Mouse (Mus musculus) embryonic facial prominence, embryonic 11.5 days (tissue): ENCODE measurements at regions not wholly inside any gene's neighbourhood (a gene's known extent, or its start where the extent isn't known, plus 50 kb on each side); places are given as distances from the start of the nearest gene placed in this dataset.

Experiments
- ATAC-seq: fragments of 200-750 bp; cut with Nextera tagmentation; replicated peaks from 2 replicates; pipeline ENCODE4 v1.8.0; 2017; ENCODE audit warnings: low read depth; ENCODE audit not compliant: insufficient number of reproducible peaks, low FRiP score, low TSS enrichment
- DNase-seq: peaks from one replicate; pipeline ENCODE4 v3.0.0-alpha.2; 2015; ENCODE audit warnings: low spot score
- H3K27ac ChIP-seq: fragments of 300-500 bp; sonication (generic); replicated peaks from 2 replicates; pipeline ENCODE4 v1.5.1; 2014; ENCODE audit warnings: mild to moderate bottlenecking, low read depth, low read length, control low read depth
- H3K27me3 ChIP-seq: fragments of 300-500 bp; sonication (generic); 2 replicates; pipeline ENCODE4 v1.6.1; 2014; ENCODE audit warnings: mild to moderate bottlenecking, low read length, moderate library complexity, mixed read lengths; ENCODE audit not compliant: control insufficient read depth, insufficient read depth
- H3K36me3 ChIP-seq: fragments of 300-500 bp; sonication (generic); replicated peaks from 2 replicates; pipeline ENCODE4 v1.6.1; 2014; ENCODE audit warnings: low read depth, mild to moderate bottlenecking, low read length, moderate library complexity, mixed read lengths; ENCODE audit not compliant: control insufficient read depth, insufficient read depth
- H3K4me1 ChIP-seq: fragments of 300-500 bp; sonication (generic); 2 replicates; pipeline ENCODE4 v1.6.1; 2014; ENCODE audit warnings: low read length, mixed read lengths; ENCODE audit not compliant: control insufficient read depth, insufficient read depth
- H3K4me2 ChIP-seq: fragments of 300-500 bp; sonication (generic); 2 replicates; pipeline ENCODE4 v1.6.1; 2014; ENCODE audit warnings: low read depth, mild to moderate bottlenecking, control low read depth, low read length, moderate library complexity
- H3K4me3 ChIP-seq: fragments of 300-500 bp; sonication (generic); 2 replicates; pipeline ENCODE4 v1.5.1; 2014; ENCODE audit warnings: low read depth, low read length, control low read depth
- H3K9ac ChIP-seq: fragments of 300-500 bp; sonication (generic); replicated peaks from 2 replicates; pipeline ENCODE4 v1.6.1; 2014; ENCODE audit warnings: mild to moderate bottlenecking, control low read depth, low read length
- H3K9me3 ChIP-seq: fragments of 300-500 bp; sonication (generic); replicated peaks from 2 replicates; pipeline ENCODE4 v1.6.1; 2016; ENCODE audit warnings: mild to moderate bottlenecking, low read length, inconsistent platforms, mixed read lengths; ENCODE audit not compliant: control insufficient read depth
- WGBS: fragments of 180-500 bp; shearing (Covaris S2); extraction: QIAGEN DNeasy Blood & Tissue Kit; methylation state at CpG from one replicate; pipeline ENCODE4 v1.1.7; 2014; 5-methylcytosine and 5-hydroxymethylcytosine counted together

DNA sequence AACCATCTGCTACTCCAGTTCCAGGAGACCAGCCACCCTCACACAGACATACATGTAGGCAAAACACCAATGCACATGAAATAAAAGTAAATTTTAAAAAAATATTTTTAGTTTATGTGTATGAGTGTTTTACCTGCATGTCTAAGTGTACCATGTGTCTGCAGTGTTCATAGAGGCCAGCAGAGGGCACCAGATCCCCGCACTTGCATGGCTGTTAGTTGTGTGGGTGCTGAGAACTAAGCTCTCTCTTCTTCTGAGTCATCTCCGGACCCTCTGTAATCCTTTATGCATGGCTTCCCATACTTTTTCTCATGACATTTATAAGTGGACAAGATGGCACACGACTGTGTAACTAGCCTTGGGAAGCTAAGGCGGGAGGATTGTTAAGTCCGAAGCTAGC, 112.2 kb upstream of the 1600014C23Rik start:
- H3K4me3 ChIP-seq: no peak overlapping the region
- H3K27ac ChIP-seq: no peak overlapping the region
- no peak overlapping the region for H3K4me2 ChIP-seq
- H3K9ac ChIP-seq: no peak overlapping the region
- DNase-seq: no peak
- ATAC-seq: no peak
- H3K36me3 ChIP-seq: no peaks in the 10 kb centered on the region
- H3K9me3 ChIP-seq: no peaks in the 10 kb centered on the region; the same call in 1 of the 2 replicates
- 91% methylated on average over 5 of the region's 5 CpGs for WGBS
- no peaks in the 10 kb centered on the region for H3K4me1 ChIP-seq
- H3K27me3 ChIP-seq: no peaks in the 10 kb centered on the region

DNA sequence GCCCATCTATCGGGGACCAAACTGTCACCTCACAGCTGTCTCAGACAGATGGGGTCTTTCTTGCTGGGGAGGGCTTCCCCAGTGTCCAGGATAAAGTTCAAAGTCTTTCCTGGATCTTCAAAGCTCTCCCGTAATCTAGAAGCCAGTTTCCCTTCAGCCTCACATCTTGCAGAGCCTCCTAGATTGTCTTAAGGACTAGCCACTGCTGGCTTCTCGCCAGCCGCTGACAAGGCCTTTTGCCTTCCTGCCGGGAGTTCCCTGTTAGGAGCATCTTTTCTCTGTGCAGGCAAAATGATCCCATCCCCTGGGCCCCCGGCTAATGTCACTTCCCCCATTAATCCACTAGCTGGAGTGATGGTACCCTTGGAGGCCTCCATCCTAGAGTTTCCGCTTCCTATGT, 103.1 kb upstream of the 1600014C23Rik start:
- Histone ChIP-seq H3K27ac (no peak overlapping the region), H3K4me2 (no peak overlapping the region), H3K4me1 (no peaks in the 10 kb centered on the region), H3K27me3 (no peaks in the 10 kb centered on the region), H3K9me3 (no peaks in the 10 kb centered on the region), H3K36me3 (no peaks in the 10 kb centered on the region), H3K4me3 (no peak overlapping the region), H3K9ac (no peak overlapping the region)
- WGBS: 67% methylated on average over 7 of the region's 7 CpGs
- DNase-seq: no peak
- no peak for ATAC-seq

- no peak overlapping the region for H3K27ac ChIP-seq
- H3K9ac ChIP-seq: no peak overlapping the region
- H3K4me2 ChIP-seq: no peak overlapping the region
- DNase-seq: no peak
- no peak overlapping the region for H3K4me3 ChIP-seq
- H3K36me3 ChIP-seq: no peaks in the 10 kb centered on the region
- ATAC-seq: no peak
- WGBS: 72% methylated on average over 7 of the region's 7 CpGs
- no peaks in the 10 kb centered on the region for H3K27me3 ChIP-seq
- H3K4me1 ChIP-seq: no peaks in the 10 kb centered on the region
- no peaks in the 10 kb centered on the region for H3K9me3 ChIP-seq
These were observed 102.6 kb upstream of the 1600014C23Rik start for GRCm38 (mm10) chr17:45836253-45836652.

DNA sequence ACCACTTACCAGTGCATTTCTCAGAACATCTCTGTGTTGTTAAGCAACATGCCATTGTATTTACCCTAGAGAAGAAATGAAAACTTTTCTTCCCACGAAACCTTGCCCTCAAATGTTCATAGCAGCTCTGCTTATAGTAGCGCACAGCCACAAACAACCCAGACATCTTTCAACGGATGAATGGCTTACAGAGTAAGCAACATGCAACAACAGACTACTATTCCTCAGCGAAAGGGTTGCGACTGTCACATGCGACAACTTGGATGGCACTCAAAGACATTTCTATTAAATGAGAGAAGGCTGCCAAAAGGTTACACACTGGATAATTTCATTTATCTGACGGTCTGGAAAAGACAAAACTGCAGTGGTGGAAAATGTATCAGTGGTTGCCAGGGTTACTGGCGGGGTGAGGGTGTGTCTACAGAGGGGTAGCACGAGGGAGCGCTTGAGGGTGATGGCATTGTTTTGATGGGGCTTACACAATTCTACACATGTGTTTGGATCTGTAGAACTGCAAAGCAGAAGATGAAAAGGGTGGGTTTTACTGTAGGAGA, 101.0 kb upstream of the 1600014C23Rik start:
- no peak for ATAC-seq
- DNase-seq: no peak
- H3K36me3 ChIP-seq: no peaks in the 10 kb centered on the region
- H3K27ac ChIP-seq: no peak overlapping the region
- H3K4me2 ChIP-seq: no peak overlapping the region
- H3K4me3 ChIP-seq: no peak overlapping the region
- no peaks in the 10 kb centered on the region for H3K4me1 ChIP-seq
- no peak overlapping the region for H3K9ac ChIP-seq
- 81% methylated on average over 10 of the region's 10 CpGs for WGBS
- no peaks in the 10 kb centered on the region for H3K9me3 ChIP-seq
- H3K27me3 ChIP-seq: no peaks in the 10 kb centered on the region

- H3K27ac ChIP-seq: no peak overlapping the region
- WGBS: 85% methylated on average over 5 of the region's 5 CpGs
- H3K4me3 ChIP-seq: no peak overlapping the region
- H3K27me3 ChIP-seq: no peaks in the 10 kb centered on the region
- peaks cover 4% of the 10 kb centered on the region for H3K4me1 ChIP-seq
- no peaks in the 10 kb centered on the region for H3K9me3 ChIP-seq
- H3K36me3 ChIP-seq: no peaks in the 10 kb centered on the region
- H3K4me2 ChIP-seq: no peak overlapping the region
- ATAC-seq: no peak
- H3K9ac ChIP-seq: no peak overlapping the region
- DNase-seq: no peak
These were observed 96.7 kb upstream of the 1600014C23Rik start for GRCm38 (mm10) chr17:45830324-45830723.

DNA sequence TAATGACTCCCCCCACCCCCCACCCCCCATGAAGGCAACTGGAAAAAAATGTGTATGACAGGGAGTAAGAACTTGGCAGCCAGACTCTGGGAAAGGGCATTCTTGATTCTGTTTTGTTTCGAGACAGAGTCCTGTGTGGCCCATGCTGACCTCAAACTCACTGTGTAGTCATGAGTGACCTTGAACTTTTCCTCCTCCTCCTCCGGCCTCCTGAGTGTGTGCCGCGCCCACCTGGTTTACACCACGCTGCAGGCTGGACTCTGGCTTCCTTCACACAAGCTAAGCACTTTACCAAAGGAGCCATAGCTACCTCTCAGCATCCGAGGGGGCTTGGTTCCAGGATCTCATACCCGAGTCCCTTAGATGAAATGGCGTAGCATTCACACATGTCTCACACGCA, 95.9 kb upstream of the 1600014C23Rik start:
- ATAC-seq (no peak), DNase-seq (no peak)
- Histone ChIP-seq H3K4me3 (no peak overlapping the region), H3K9me3 (no peaks in the 10 kb centered on the region), H3K4me1 (peaks cover 5% of the 10 kb centered on the region), H3K27me3 (no peaks in the 10 kb centered on the region), H3K4me2 (no peak overlapping the region), H3K27ac (no peak overlapping the region), H3K36me3 (no peaks in the 10 kb centered on the region), H3K9ac (no peak overlapping the region)
- 84% methylated on average over 9 of the region's 9 CpGs for WGBS

- no peaks in the 10 kb centered on the region for H3K9me3 ChIP-seq
- no peak overlapping the region for H3K27ac ChIP-seq
- no peak overlapping the region for H3K4me3 ChIP-seq
- ATAC-seq: no peak
- 81% methylated on average over 11 of the region's 11 CpGs for WGBS
- H3K36me3 ChIP-seq: no peaks in the 10 kb centered on the region
- no peak overlapping the region for H3K9ac ChIP-seq
- H3K4me2 ChIP-seq: no peak overlapping the region
- no peaks in the 10 kb centered on the region for H3K27me3 ChIP-seq
- no peak for DNase-seq
- peaks cover 5% of the 10 kb centered on the region for H3K4me1 ChIP-seq
These were observed 95.2 kb upstream of the 1600014C23Rik start for GRCm38 (mm10) chr17:45828843-45829242.

DNA sequence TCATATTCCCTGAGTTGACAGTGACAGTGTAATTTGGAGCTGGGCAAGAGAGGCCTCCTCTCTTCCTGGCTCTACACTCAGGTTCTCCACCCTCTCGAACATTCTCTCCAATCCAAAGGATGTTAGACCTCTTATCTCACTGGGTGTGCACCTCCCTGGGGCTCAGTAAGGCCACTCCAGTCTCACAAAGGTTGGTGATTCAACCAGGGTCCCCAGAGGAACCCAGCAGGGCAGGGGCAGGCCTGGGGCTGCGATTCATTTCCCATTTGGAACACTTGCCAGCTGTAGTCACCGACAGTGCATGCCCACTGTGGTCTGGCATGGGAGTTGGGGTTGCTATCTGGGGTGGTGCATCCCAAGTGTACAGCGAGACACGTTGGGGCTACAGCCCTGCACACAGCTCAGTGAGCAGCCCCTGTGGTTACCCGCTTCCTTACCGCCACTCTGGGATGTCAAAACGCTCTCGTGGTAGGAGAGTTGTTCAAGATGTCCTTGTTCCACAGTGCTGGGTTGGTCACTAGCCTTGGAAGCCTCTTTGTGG, 94.7 kb upstream of the 1600014C23Rik start:
- no peak overlapping the region for H3K4me2 ChIP-seq
- no peak overlapping the region for H3K4me3 ChIP-seq
- H3K4me1 ChIP-seq: peaks cover 5% of the 10 kb centered on the region
- H3K27ac ChIP-seq: no peak overlapping the region
- DNase-seq: no peak
- no peak overlapping the region for H3K9ac ChIP-seq
- no peaks in the 10 kb centered on the region for H3K27me3 ChIP-seq
- H3K9me3 ChIP-seq: no peaks in the 10 kb centered on the region
- 88% methylated on average over 9 of the region's 9 CpGs for WGBS
- no peak for ATAC-seq
- no peaks in the 10 kb centered on the region for H3K36me3 ChIP-seq
